Mouse (Mus musculus) spleen, adult 2 months (tissue): ENCODE measurements around the gene Polr3e.
"Not testable (repeated sequence)": the region's sequence is repeated elsewhere in the genome, so short reads cannot be mapped to it uniquely, and the experiment has no call there.

Source experiments
- CTCF ChIP-seq: fragments of 200-500 bp; IDR thresholded peaks from 2 replicates; pipeline ENCODE4 v1.5.1; 2011; ENCODE audit warnings: mild to moderate bottlenecking, inconsistent platforms; ENCODE audit not compliant: insufficient read depth, insufficient read length, insufficient replicate concordance; ENCODE audit errors: extremely low read depth
- POLR2A ChIP-seq: fragments of 200-500 bp; IDR thresholded peaks from 2 replicates; pipeline ENCODE4 v1.6.1; 2011; ENCODE audit warnings: low read depth, low read length, inconsistent platforms

- not testable (repeated sequence) for TF ChIP-seq POLR2A, CTCF
Observed at GRCm38 (mm10) chr7:120911268-120911667, 6.3 kb upstream of the Polr3e start.
